In the genomic region with DNA sequence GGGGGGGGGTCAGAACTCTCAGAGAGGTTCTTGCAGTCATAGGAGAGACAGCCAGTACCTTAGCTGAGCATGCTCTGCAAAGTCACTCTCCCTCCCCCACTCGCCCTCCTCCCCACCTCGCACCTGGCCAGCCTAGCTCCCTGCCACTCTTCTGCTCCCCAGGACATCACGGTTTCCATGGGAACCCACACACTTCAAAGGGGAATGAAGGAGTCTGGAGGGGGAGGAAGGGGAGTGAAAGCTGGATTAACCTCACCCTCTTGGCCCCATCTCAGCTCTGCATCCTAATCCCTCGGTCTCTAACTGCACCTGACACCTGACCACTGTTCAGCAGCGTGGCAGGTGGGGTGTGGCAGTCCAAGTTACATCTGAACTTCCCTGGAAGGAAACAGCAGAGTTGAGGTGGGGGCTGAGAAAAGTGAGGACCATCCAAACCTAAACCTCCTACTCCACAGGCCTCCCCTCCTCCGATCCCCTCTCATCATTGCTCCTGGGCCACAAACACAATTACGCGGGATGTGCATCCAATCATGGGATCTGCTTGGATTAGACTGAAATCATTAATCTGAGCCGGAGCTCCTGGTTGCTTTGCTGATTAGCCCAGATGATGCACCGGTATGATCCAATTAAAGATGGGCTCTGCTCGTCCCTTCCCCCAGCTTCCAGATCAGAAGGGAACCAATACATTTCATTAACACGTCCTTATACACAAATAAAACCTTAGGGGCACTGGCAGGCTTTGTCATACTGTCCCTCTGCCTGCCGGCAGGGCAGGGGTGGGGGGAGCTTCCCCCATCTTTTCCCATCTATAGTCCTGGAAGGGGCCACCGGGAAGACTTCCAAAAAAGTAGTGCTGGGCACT, we compare ENCODE assay signal across 10 mouse cellular contexts.
A peak's percentile ranks its signal among the peaks of the same experiment; 100 is the strongest.
DNase-seq lines count a peak whose midpoint lies in the region; TF ChIP-seq lines count a peak whose summit lies in the region.
"Had no signal": no experiment of that assay in that cellular context is flagged by ENCODE, and none has a peak within 500 bp of the region (broad histone marks: within the 10 kb centered on the region; RNA-seq: fewer than 3 reads in every experiment).

No protein-coding gene starts in this region.

- H3K4me1 ChIP-seq in ES-E14 (ENCODE audit: control insufficient read depth in 2 of 2, insufficient read depth in 2 of 2, low read length in 2 of 2, poor library complexity in 1 of 2) = peaks cover 0 to 9% of the 10 kb centered on the region in 2 experiments; a peak in 1 of 4 replicates
- H3K4me1 ChIP-seq in forebrain, embryonic 10.5 days = peaks cover 46% of the 10 kb centered on the region
- H3K4me1 ChIP-seq: limb, embryonic 15.5 days had no signal

- H3K27me3 ChIP-seq in forebrain, embryonic 10.5 days (ENCODE audit: poor library complexity, severe bottlenecking) = no peaks in the 10 kb centered on the region

- no peak overlapping the region for H3K27ac ChIP-seq in ES-E14 (ENCODE audit: insufficient read depth, low read depth, low read length, poor library complexity, severe bottlenecking)
- peak overlapping the region; percentile 65 for H3K27ac ChIP-seq in forebrain, embryonic 10.5 days
- H3K27ac ChIP-seq: limb, embryonic 15.5 days had no signal

- peak; percentile 61 to 72 for DNase-seq in cerebellum, postnatal 14 days
- DNase-seq in cerebellum, adult 11 months = no peak
- DNase-seq in ES-E14 (ENCODE audit: low read depth, low spot score) = peak; percentile 56
- peak; percentile 52 for DNase-seq in forebrain, embryonic 10.5 days (ENCODE audit: extremely low spot score, low spot score)
- peak; percentile 60 for DNase-seq in mesoderm, embryonic 11.5 days (ENCODE audit: low read depth, low spot score)
- no peak for DNase-seq in ovary, postnatal 10 days (ENCODE audit: low spot score)
- DNase-seq in right cerebral cortex, postnatal 36 days (ENCODE audit: low spot score in 2 of 2) = no peak
- DNase-seq in c-Kit-positive CD71-positive TER-119-positive erythroid progenitor cells, embryonic 14.5 days (ENCODE audit: low spot score) = no peak
- DNase-seq: gastrocnemius, postnatal 10 days had no signal

- in situ Hi-C loops in ES-E14 (cut with MboI; ENCODE audit: low sequenced_read_pairs in 2 of 2, unreplicated experiment in 2 of 2) = loop anchor here in 1 of 2 experiments (25.0 kb wide), 1 partner anchor 187 kb away; the partner anchor contains the start of gene Pknox2

- no peak overlapping the region for H3K9ac ChIP-seq in ES-E14 (ENCODE audit: insufficient read depth, low read depth, low read length, poor library complexity, severe bottlenecking)
- H3K9ac ChIP-seq: limb, embryonic 15.5 days had no signal

- H3K9me3 ChIP-seq in ES-E14 (ENCODE audit: control insufficient read depth, insufficient read depth, low read depth, low read length) = no peaks in the 10 kb centered on the region
- no peaks in the 10 kb centered on the region for H3K9me3 ChIP-seq in forebrain, embryonic 10.5 days
- H3K9me3 ChIP-seq: limb, embryonic 15.5 days had no signal

- 12% methylated on average over 14 of the region's 14 CpGs for WGBS in forebrain, embryonic 10.5 days

- no peak overlapping the region for H3K4me3 ChIP-seq in ES-E14 (ENCODE audit: insufficient read depth in 1 of 2, low read depth in 1 of 2, low read length in 2 of 2, poor library complexity in 1 of 2, severe bottlenecking in 1 of 2)
- no peak overlapping the region for H3K4me3 ChIP-seq in forebrain, embryonic 10.5 days
- H3K4me3 ChIP-seq: limb, embryonic 15.5 days had no signal

- no peaks in the 10 kb centered on the region for H3K36me3 ChIP-seq in ES-E14 (ENCODE audit: control insufficient read depth, insufficient read depth, low read length, poor library complexity, severe bottlenecking)
- peaks cover 33% of the 10 kb centered on the region for H3K36me3 ChIP-seq in forebrain, embryonic 10.5 days (replicated peaks)
- H3K36me3 ChIP-seq: limb, embryonic 15.5 days had no signal

TF ChIP-seq in ES-E14, 5 proteins besides CTCF, POLR2A, EP300 and RAD21:
- TF ChIP-seq MAFK (IDR thresholded peaks at IDR 0.05; ENCODE audit: insufficient read depth, low read depth, low read length) = no peak
- no peak for TF ChIP-seq CHD2 (IDR thresholded peaks at IDR 0.05; ENCODE audit: low read depth, low read length)
- no peak for TF ChIP-seq HCFC1 (IDR thresholded peaks at IDR 0.05; ENCODE audit: borderline replicate concordance, insufficient read depth, low read length)
- TF ChIP-seq ZNF384 (IDR thresholded peaks at IDR 0.05; ENCODE audit: low read depth, low read length) = no peak
- no peak for TF ChIP-seq ZC3H11A (IDR thresholded peaks at IDR 0.05; ENCODE audit: borderline replicate concordance, low read depth, low read length)

Comparison
In these comparisons a context has a peak if more than half of its experiments do, and no peak if none do; other contexts are left out.
1. DNase-seq: peak in cerebellum, postnatal 14 days (2 of 2), ES-E14 (single experiment), forebrain, embryonic 10.5 days (single experiment) and mesoderm, embryonic 11.5 days (single experiment); none in cerebellum, adult 11 months (single experiment), ovary, postnatal 10 days (single experiment), right cerebral cortex, postnatal 36 days (0 of 2) and c-Kit-positive CD71-positive TER-119-positive erythroid progenitor cells, embryonic 14.5 days (single experiment).